Mouse (Mus musculus): ENCODE results near the gene Mob3b. TPM values are rescaled to one million over a fixed set of nuclear protein-coding genes. Genes with fewer than 3 reads are reported as not detected.

Gene Mob3b
- polyA plus RNA-seq, 1 experiment: 6.5 TPM

- Histone ChIP-seq H3K9me3 (replicated peaks; ENCODE audit: control insufficient read depth, insufficient read depth, low read length, poor library complexity, severe bottlenecking) (no peaks in the 10 kb centered on the region), H3K27ac (ENCODE audit: insufficient read depth, low read length) (no peak overlapping the region), H3K9ac (ENCODE audit: low read depth, poor library complexity, severe bottlenecking) (no peak overlapping the region), H3K27me3 (ENCODE audit: control insufficient read depth, insufficient read depth, low read length, poor library complexity, severe bottlenecking) (no peaks in the 10 kb centered on the region), H3K36me3 (ENCODE audit: control insufficient read depth, insufficient read depth, low read length, poor library complexity, severe bottlenecking) (no peaks in the 10 kb centered on the region), H3K4me3 (ENCODE audit: low read depth, low read length) (no peak overlapping the region), H3K4me1 (ENCODE audit: control insufficient read depth, insufficient read depth, low read length) (no peaks in the 10 kb centered on the region)
- TF ChIP-seq POLR2A (IDR thresholded peaks at IDR 0.05; ENCODE audit: insufficient read depth, low read length): no peak
- no peak for TF ChIP-seq EP300 (IDR thresholded peaks at IDR 0.05; ENCODE audit: insufficient read depth, low read depth, low read length)
These were observed 180.2 kb downstream of the Mob3b start for GRCm38 (mm10) chr4:34976916-34977702.

GRCm38 (mm10) chr4:34976331-34976778, 180.9 kb downstream of the Mob3b start:
- Histone ChIP-seq H3K36me3 (ENCODE audit: control insufficient read depth, insufficient read depth, low read length, poor library complexity, severe bottlenecking) (no peaks in the 10 kb centered on the region), H3K4me3 (ENCODE audit: low read depth, low read length) (no peak overlapping the region), H3K27ac (ENCODE audit: insufficient read depth, low read length) (no peak overlapping the region), H3K9me3 (replicated peaks; ENCODE audit: control insufficient read depth, insufficient read depth, low read length, poor library complexity, severe bottlenecking) (no peaks in the 10 kb centered on the region), H3K4me1 (ENCODE audit: control insufficient read depth, insufficient read depth, low read length) (no peaks in the 10 kb centered on the region), H3K9ac (ENCODE audit: low read depth, poor library complexity, severe bottlenecking) (no peak overlapping the region), H3K27me3 (ENCODE audit: control insufficient read depth, insufficient read depth, low read length, poor library complexity, severe bottlenecking) (no peaks in the 10 kb centered on the region)
- TF ChIP-seq CTCF (IDR thresholded peaks at IDR 0.05; ENCODE audit: low read depth, low read length): no peak
- no peak for TF ChIP-seq EP300 (IDR thresholded peaks at IDR 0.05; ENCODE audit: insufficient read depth, low read depth, low read length)
- TF ChIP-seq POLR2A (IDR thresholded peaks at IDR 0.05; ENCODE audit: insufficient read depth, low read length): no peak

DNA sequence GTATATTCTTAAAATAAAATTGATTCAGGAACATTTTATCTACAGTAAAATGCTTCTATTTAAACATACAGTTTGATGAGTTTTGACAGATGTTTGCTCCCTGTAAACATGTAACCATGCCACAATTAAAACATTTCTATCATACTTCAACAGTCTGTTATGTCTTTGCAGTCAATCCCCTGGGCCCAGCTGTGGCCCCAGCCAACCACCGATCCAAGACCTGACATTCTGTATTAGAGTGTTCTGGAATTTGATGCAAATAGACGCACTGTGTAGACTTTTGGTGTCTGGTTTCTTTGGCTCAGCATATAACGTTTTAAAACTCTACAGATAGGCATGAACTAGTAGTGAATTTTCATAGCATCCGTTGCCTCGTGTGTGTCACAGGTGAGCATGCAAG, 182.5 kb downstream of the Mob3b start:
- Histone ChIP-seq H3K9ac (ENCODE audit: low read depth, poor library complexity, severe bottlenecking) (no peak overlapping the region), H3K36me3 (ENCODE audit: control insufficient read depth, insufficient read depth, low read length, poor library complexity, severe bottlenecking) (no peaks in the 10 kb centered on the region), H3K27ac (ENCODE audit: insufficient read depth, low read length) (no peak overlapping the region), H3K9me3 (replicated peaks; ENCODE audit: control insufficient read depth, insufficient read depth, low read length, poor library complexity, severe bottlenecking) (no peaks in the 10 kb centered on the region), H3K4me3 (ENCODE audit: low read depth, low read length) (no peak overlapping the region), H3K27me3 (ENCODE audit: control insufficient read depth, insufficient read depth, low read length, poor library complexity, severe bottlenecking) (no peaks in the 10 kb centered on the region), H3K4me1 (ENCODE audit: control insufficient read depth, insufficient read depth, low read length) (no peaks in the 10 kb centered on the region)
- no peak for TF ChIP-seq EP300 (IDR thresholded peaks at IDR 0.05; ENCODE audit: insufficient read depth, low read depth, low read length)
- TF ChIP-seq CTCF (IDR thresholded peaks at IDR 0.05; ENCODE audit: low read depth, low read length): no peak
- TF ChIP-seq POLR2A (IDR thresholded peaks at IDR 0.05; ENCODE audit: insufficient read depth, low read length): no peak

DNA sequence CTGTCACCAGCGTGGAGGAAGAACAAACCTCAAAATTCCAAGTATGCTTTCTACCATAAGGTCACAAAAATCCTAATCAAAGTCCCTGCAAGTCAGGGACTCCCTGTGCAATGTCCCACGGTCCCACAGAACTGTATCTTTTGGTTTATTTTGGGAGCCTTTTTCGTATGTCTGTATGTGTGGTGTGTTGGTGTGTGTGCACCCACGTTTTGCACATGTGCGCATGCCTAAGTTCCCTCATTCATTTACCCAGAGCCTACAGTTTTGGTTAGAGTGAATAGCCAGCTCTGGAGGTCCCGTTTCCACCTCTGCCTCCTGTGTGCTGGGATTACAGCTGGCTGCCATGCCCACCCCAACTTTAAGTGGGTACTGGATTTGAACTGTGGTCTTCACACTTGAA, 189.7 kb downstream of the Mob3b start:
- no peak overlapping the region for H3K9ac ChIP-seq (ENCODE audit: low read depth, poor library complexity, severe bottlenecking)
- no peaks in the 10 kb centered on the region for H3K9me3 ChIP-seq (replicated peaks; ENCODE audit: control insufficient read depth, insufficient read depth, low read length, poor library complexity, severe bottlenecking)
- no peak overlapping the region for H3K27ac ChIP-seq (ENCODE audit: insufficient read depth, low read length)
- H3K27me3 ChIP-seq (ENCODE audit: control insufficient read depth, insufficient read depth, low read length, poor library complexity, severe bottlenecking): no peaks in the 10 kb centered on the region
- H3K36me3 ChIP-seq (ENCODE audit: control insufficient read depth, insufficient read depth, low read length, poor library complexity, severe bottlenecking): no peaks in the 10 kb centered on the region
- no peaks in the 10 kb centered on the region for H3K4me1 ChIP-seq (ENCODE audit: control insufficient read depth, insufficient read depth, low read length)
- TF ChIP-seq CTCF (IDR thresholded peaks at IDR 0.05; ENCODE audit: low read depth, low read length): no peak
- TF ChIP-seq POLR2A (IDR thresholded peaks at IDR 0.05; ENCODE audit: insufficient read depth, low read length): no peak
- TF ChIP-seq EP300 (IDR thresholded peaks at IDR 0.05; ENCODE audit: insufficient read depth, low read depth, low read length): no peak
- H3K4me3 ChIP-seq (ENCODE audit: low read depth, low read length): no peak overlapping the region

GRCm38 (mm10) chr4:34966336-34966957, 190.8 kb downstream of the Mob3b start:
- no peaks in the 10 kb centered on the region for H3K9me3 ChIP-seq (replicated peaks; ENCODE audit: control insufficient read depth, insufficient read depth, low read length, poor library complexity, severe bottlenecking)
- H3K9ac ChIP-seq (ENCODE audit: low read depth, poor library complexity, severe bottlenecking): no peak overlapping the region
- H3K4me1 ChIP-seq (ENCODE audit: control insufficient read depth, insufficient read depth, low read length): no peaks in the 10 kb centered on the region
- TF ChIP-seq EP300 (IDR thresholded peaks at IDR 0.05; ENCODE audit: insufficient read depth, low read depth, low read length) (no peak), CTCF (IDR thresholded peaks at IDR 0.05; ENCODE audit: low read depth, low read length) (no peak), POLR2A (IDR thresholded peaks at IDR 0.05; ENCODE audit: insufficient read depth, low read length) (no peak)
- no peak overlapping the region for H3K27ac ChIP-seq (ENCODE audit: insufficient read depth, low read length)
- H3K27me3 ChIP-seq (ENCODE audit: control insufficient read depth, insufficient read depth, low read length, poor library complexity, severe bottlenecking): no peaks in the 10 kb centered on the region
- no peaks in the 10 kb centered on the region for H3K36me3 ChIP-seq (ENCODE audit: control insufficient read depth, insufficient read depth, low read length, poor library complexity, severe bottlenecking)
- no peak overlapping the region for H3K4me3 ChIP-seq (ENCODE audit: low read depth, low read length)

DNA sequence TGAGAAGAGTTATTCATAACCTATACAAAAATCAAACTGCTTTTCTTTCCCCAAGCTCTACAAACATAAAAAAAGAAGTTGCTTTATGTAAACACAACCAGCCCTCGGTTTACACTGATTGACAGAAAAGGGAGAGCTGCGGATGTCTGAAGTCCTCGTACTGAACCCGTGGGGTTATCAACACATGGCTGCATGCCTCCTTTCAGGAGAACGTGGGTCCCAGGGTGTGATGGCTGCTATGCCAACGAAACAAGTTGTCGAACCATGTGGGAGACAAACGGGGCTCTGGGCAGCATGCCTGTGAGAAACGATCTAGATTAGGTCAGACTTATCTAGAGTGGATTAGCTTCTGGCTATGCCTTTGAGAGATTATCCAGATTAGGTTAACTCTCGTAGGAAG, 192.4 kb downstream of the Mob3b start:
- H3K27ac ChIP-seq (ENCODE audit: insufficient read depth, low read length): no peak overlapping the region

More for the DNA sequence above, 192.4 kb downstream of the Mob3b start:
- H3K9me3 ChIP-seq (replicated peaks; ENCODE audit: control insufficient read depth, insufficient read depth, low read length, poor library complexity, severe bottlenecking): no peaks in the 10 kb centered on the region
- H3K27me3 ChIP-seq (ENCODE audit: control insufficient read depth, insufficient read depth, low read length, poor library complexity, severe bottlenecking): no peaks in the 10 kb centered on the region
- H3K9ac ChIP-seq (ENCODE audit: low read depth, poor library complexity, severe bottlenecking): no peak overlapping the region
- no peaks in the 10 kb centered on the region for H3K36me3 ChIP-seq (ENCODE audit: control insufficient read depth, insufficient read depth, low read length, poor library complexity, severe bottlenecking)
- no peak for TF ChIP-seq POLR2A (IDR thresholded peaks at IDR 0.05; ENCODE audit: insufficient read depth, low read length)
- TF ChIP-seq CTCF (IDR thresholded peaks at IDR 0.05; ENCODE audit: low read depth, low read length): no peak
- no peak for TF ChIP-seq EP300 (IDR thresholded peaks at IDR 0.05; ENCODE audit: insufficient read depth, low read depth, low read length)
- H3K4me3 ChIP-seq (ENCODE audit: low read depth, low read length): no peak overlapping the region
- no peaks in the 10 kb centered on the region for H3K4me1 ChIP-seq (ENCODE audit: control insufficient read depth, insufficient read depth, low read length)

All from ES-Bruce4 (cell line).